Mouse (Mus musculus): ENCODE measurements around the gene Sult6b1.

- TF ChIP-seq CTCF (IDR thresholded peaks at IDR 0.05; ENCODE audit: borderline replicate concordance, insufficient read depth, low read length) (no peak), POLR2A (IDR thresholded peaks at IDR 0.05; ENCODE audit: low read depth, low read length) (peak; percentile 82)
Measured at GRCm38 (mm10) chr17:78882401-78883112, 24.2 kb downstream of the Sult6b1 start, which contains the start of gene Eif2ak2.
